Mouse (Mus musculus) ES-Bruce4 (cell line): Measurements from ENCODE around the gene Fiz1. TPM values are rescaled to one million over a fixed set of nuclear protein-coding genes. Genes with fewer than 3 reads are reported as not detected.
"Not testable (repeated sequence)": the region's sequence is repeated elsewhere in the genome, so short reads cannot be mapped to it uniquely, and the experiment has no call there.

ENCODE experiments used
- H3K27ac ChIP-seq: 2 replicates; pipeline ENCODE4 v1.5.1; 2012; ENCODE audit warnings: low read length, inconsistent platforms; ENCODE audit not compliant: insufficient read depth
- H3K27me3 ChIP-seq: 2 replicates; pipeline ENCODE4 v1.6.1; 2012; ENCODE audit warnings: mild to moderate bottlenecking, low read length, inconsistent platforms; ENCODE audit not compliant: control insufficient read depth, poor library complexity, insufficient read depth, severe bottlenecking
- H3K36me3 ChIP-seq: 2 replicates; pipeline ENCODE4 v1.6.1; 2012; ENCODE audit warnings: inconsistent platforms, mild to moderate bottlenecking, low read length, moderate library complexity; ENCODE audit not compliant: control insufficient read depth, poor library complexity, insufficient read depth, severe bottlenecking
- H3K4me1 ChIP-seq: one replicate; pipeline ENCODE4 v1.8.1; 2011; ENCODE audit warnings: low read length; ENCODE audit not compliant: control insufficient read depth, insufficient read depth
- H3K4me3 ChIP-seq: 2 replicates; pipeline ENCODE4 v1.5.1; 2011; ENCODE audit warnings: low read depth, mild to moderate bottlenecking, low read length
- H3K9ac ChIP-seq: 2 replicates; pipeline ENCODE4 v1.6.1; 2012; ENCODE audit warnings: low read depth, mild to moderate bottlenecking, inconsistent platforms; ENCODE audit not compliant: poor library complexity, severe bottlenecking
- H3K9me3 ChIP-seq: replicated peaks from 2 replicates; pipeline ENCODE4 v1.6.1; 2012; ENCODE audit warnings: mild to moderate bottlenecking, low read length, inconsistent platforms; ENCODE audit not compliant: control insufficient read depth, poor library complexity, insufficient read depth, severe bottlenecking
- CTCF ChIP-seq: IDR thresholded peaks from one replicate; pipeline ENCODE4 v1.8.1; 2011; ENCODE audit warnings: low read depth, low read length
- EP300 ChIP-seq: IDR thresholded peaks from 2 replicates; pipeline ENCODE4 v1.6.1; 2011; ENCODE audit warnings: low read depth, low read length; ENCODE audit not compliant: insufficient read depth
- POLR2A ChIP-seq: IDR thresholded peaks from one replicate; pipeline ENCODE4 v1.8.1; 2011; ENCODE audit warnings: low read length; ENCODE audit not compliant: insufficient read depth
- polyA plus RNA-seq: library from polyadenylated mRNA; stranded (reverse); fragments of >200 nt; gene quantifications from 2 replicates; pipeline ENCODE4 v1.2.4, GENCODE M21; 2011; ENCODE audit warnings: low read depth; ENCODE audit not compliant: missing spikeins, insufficient read depth, insufficient read length

Fiz1 gene
- polyA plus RNA-seq, 1 experiment: 43.2 TPM

DNA sequence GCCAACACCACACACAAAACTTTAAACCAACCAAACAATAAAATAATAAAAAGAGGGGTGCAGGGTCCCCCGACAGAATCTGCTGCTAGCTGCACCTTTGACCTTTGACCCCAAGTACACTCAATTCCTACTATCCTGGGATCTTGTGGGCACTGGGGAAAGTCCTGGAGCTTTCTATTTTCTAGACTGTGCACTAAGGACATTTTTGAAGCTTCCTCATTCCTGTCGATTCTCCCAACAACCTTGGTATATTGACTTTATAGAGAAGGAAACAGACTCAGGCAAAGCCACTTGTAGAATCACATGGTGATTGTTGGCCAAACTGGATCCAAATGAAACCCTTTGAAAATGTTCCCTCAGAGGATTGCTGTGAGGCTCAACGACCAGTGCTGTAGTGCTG lies 1.6 kb upstream of the Fiz1 start:
- H3K27ac ChIP-seq: peak overlapping the region; percentile 35
- H3K9ac ChIP-seq: peak overlapping the region; percentile 91
- peaks cover 9% of the 10 kb centered on the region for H3K4me1 ChIP-seq
- peak overlapping the region; percentile 50 for H3K4me3 ChIP-seq
- H3K9me3 ChIP-seq: no peaks in the 10 kb centered on the region
- TF ChIP-seq EP300 (no peak), CTCF (no peak), POLR2A (no peak)
- peaks cover 11% of the 10 kb centered on the region for H3K36me3 ChIP-seq
- H3K27me3 ChIP-seq: no peaks in the 10 kb centered on the region

GRCm38 (mm10) chr7:5015118-5016001 lies 863 bp upstream of the Fiz1 start, which contains the start of gene Gm44973:
Gene Gm44973 (plus strand): TSS chr7:5015496.
- TF ChIP-seq POLR2A (peak; percentile 30), CTCF (no peak)
- peak within 1 kb of the TSS; percentile 91 for H3K9ac ChIP-seq
- H3K36me3 ChIP-seq: peaks cover 18% of the 10 kb centered on the region
- H3K4me3 ChIP-seq: peak within 1 kb of the TSS; percentile 92
- H3K9me3 ChIP-seq: no peaks in the 10 kb centered on the region
- H3K4me1 ChIP-seq: peaks cover 9% of the 10 kb centered on the region
- H3K27me3 ChIP-seq: no peaks in the 10 kb centered on the region
- H3K27ac ChIP-seq: peak within 1 kb of the TSS; percentile 94

DNA sequence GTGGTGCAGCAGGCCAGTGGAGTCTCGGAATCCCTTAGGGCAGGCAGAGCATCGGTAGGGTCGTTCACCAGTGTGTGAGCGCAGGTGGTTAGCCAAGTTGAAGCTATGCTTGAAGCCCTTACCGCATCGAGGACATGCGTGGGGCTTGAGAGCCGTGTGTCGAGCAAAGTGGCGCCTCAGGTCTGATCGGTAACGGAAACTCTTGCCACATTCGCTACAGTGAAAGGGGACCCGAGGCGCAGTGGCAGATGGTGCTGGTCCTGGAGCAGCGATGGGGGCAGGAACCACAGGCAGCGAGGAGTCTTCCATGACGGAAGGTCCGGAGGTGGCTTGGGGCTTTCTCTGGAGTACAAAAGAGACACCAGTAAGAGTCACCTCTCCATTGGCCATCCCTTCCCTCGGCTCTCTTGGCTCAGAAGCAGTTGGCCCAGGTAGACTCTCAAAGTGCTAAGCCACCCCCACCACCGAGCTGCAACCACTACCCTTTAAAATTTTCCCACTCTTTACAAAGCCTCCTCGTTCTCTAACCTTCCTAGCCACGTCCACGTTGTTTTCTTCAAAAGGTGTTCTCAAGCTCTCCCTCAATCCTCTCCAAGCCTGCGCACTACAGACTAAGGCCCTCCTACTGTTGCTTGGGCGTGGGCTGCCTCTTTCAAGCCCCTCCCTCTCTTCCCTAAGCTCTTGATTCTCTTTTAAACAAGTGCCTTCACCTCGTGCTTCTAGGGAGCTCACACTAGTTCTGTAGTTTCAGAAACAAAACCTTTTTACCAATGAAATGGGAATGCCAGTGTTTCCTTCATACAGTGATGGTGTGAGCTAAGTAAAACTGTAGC lies 1.6 kb downstream of the Fiz1 start:
- Histone ChIP-seq H3K36me3 (peaks cover 25% of the 10 kb centered on the region), H3K27me3 (no peaks in the 10 kb centered on the region), H3K27ac (peak overlapping the region; percentile 93)

GRCm38 (mm10) chr7:5008229-5008628 lies 6.3 kb downstream of the Fiz1 start:
- H3K36me3 ChIP-seq: peaks cover 32% of the 10 kb centered on the region

More for the DNA sequence above, 1.6 kb downstream of the Fiz1 start:
- Histone ChIP-seq H3K4me1 (peaks cover 6% of the 10 kb centered on the region), H3K4me3 (peak overlapping the region; percentile 63), H3K9ac (peak overlapping the region; percentile 91), H3K9me3 (no peaks in the 10 kb centered on the region)
- TF ChIP-seq CTCF: no peak
- peak; percentile 59 for TF ChIP-seq POLR2A

GRCm38 (mm10) chr7:5002876-5003275 lies 11.6 kb downstream of the Fiz1 start:
- not testable (repeated sequence) for H3K4me1 ChIP-seq, H3K36me3 ChIP-seq, H3K27me3 ChIP-seq, H3K4me3 ChIP-seq, H3K9me3 ChIP-seq, H3K9ac ChIP-seq, H3K27ac ChIP-seq

More at GRCm38 (mm10) chr7:5008229-5008628, 6.3 kb downstream of the Fiz1 start:
- peak overlapping the region; percentile 35 for H3K9ac ChIP-seq
- no peaks in the 10 kb centered on the region for H3K9me3 ChIP-seq
- H3K4me1 ChIP-seq: peaks cover 6% of the 10 kb centered on the region
- peak; percentile 88 for TF ChIP-seq CTCF
- no peak for TF ChIP-seq EP300
- no peaks in the 10 kb centered on the region for H3K27me3 ChIP-seq
- H3K4me3 ChIP-seq: peak overlapping the region; percentile 56
- H3K27ac ChIP-seq: no peak overlapping the region

DNA sequence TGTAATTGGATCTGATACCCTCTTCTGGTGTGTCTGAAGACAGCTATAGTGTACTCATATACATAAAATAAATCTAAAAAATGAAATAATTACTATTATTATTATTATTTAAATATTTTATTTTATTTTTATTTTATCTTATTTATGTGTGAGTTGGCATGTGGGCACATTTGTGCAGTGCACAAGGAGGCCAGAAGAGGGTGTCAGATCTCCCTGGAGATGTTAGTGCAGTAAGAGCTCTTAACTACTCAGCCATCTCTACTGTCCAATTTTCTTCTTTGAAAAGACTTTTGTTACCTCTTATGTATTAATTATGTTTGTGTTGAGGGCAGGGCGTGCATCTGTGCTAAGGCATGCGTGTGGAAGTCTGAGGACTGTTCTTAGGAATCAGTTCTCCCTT lies 14.6 kb downstream of the Fiz1 start:
- Histone ChIP-seq H3K27me3 (no peaks in the 10 kb centered on the region; the same call in 1 of the 2 replicates), H3K9me3 (no peaks in the 10 kb centered on the region; the same call in 1 of the 2 replicates), H3K27ac (no peak overlapping the region), H3K9ac (no peak overlapping the region), H3K36me3 (no peaks in the 10 kb centered on the region), H3K4me1 (no peaks in the 10 kb centered on the region), H3K4me3 (no peak overlapping the region)
- TF ChIP-seq EP300: no peak
